Mouse (Mus musculus) MEL (cell line): ENCODE measurements around the gene Tekt2. TPM values are rescaled to one million over a fixed set of nuclear protein-coding genes. Genes with fewer than 3 reads are reported as not detected.

Source experiments
- DNase-seq: peaks from one replicate; pipeline ENCODE4 v3.0.0; 2011; ENCODE audit warnings: low read depth, low spot score
- H3K27ac ChIP-seq: 2 replicates; pipeline ENCODE4 v1.5.1; 2012; ENCODE audit warnings: low read depth, mild to moderate bottlenecking, control low read depth, low read length, moderate library complexity; ENCODE audit not compliant: control insufficient read depth
- H3K27me3 ChIP-seq, 2 experiments: fragments of 150-350 bp in 1 of 2; sonication (generic) in 1 of 2; 2 replicates each; pipeline ENCODE4 v1.6.1; 2012; ENCODE audit warnings: low read length in 2 of 2, mild to moderate bottlenecking in 2 of 2, improper control_type of control experiment in 1 of 2, moderate library complexity in 1 of 2; ENCODE audit not compliant: insufficient read depth in 2 of 2, control insufficient read depth in 1 of 2
- H3K36me3 ChIP-seq, 2 experiments: 2 replicates each; pipeline ENCODE4 v1.6.1; 2012 to 2014; ENCODE audit warnings: low read length in 2 of 2, improper control_type of control experiment in 1 of 2, inconsistent platforms in 1 of 2, mild to moderate bottlenecking in 1 of 2; ENCODE audit not compliant: insufficient read depth in 2 of 2, control insufficient read depth in 1 of 2
- H3K4me1 ChIP-seq, 2 experiments: fragments of 150-350 bp in 1 of 2; sonication (generic) in 1 of 2; 2 replicates each; pipeline ENCODE4 v1.6.1; 2012; ENCODE audit warnings: low read length in 2 of 2, improper control_type of control experiment in 1 of 2, mild to moderate bottlenecking in 1 of 2; ENCODE audit not compliant: insufficient read depth in 2 of 2, control insufficient read depth in 1 of 2
- H3K4me3 ChIP-seq, 2 experiments: fragments of 150-350 bp in 1 of 2; sonication (generic) in 1 of 2; 2 replicates each; pipeline ENCODE4 v1.5.1; 2012; ENCODE audit warnings: low read depth in 2 of 2, low read length in 2 of 2, mild to moderate bottlenecking in 2 of 2, moderate library complexity in 2 of 2, control low read depth in 1 of 2, improper control_type of control experiment in 1 of 2; ENCODE audit not compliant: control insufficient read depth in 1 of 2, insufficient read depth in 1 of 2
- H3K79me2 ChIP-seq: 2 replicates; pipeline ENCODE4 v1.6.1; 2012; ENCODE audit warnings: mild to moderate bottlenecking, low read length, moderate library complexity; ENCODE audit not compliant: control insufficient read depth, poor library complexity, insufficient read depth
- H3K9ac ChIP-seq: 2 replicates; pipeline ENCODE4 v1.6.1; 2012; ENCODE audit warnings: low read depth, mild to moderate bottlenecking, control low read depth, low read length, moderate library complexity; ENCODE audit not compliant: control insufficient read depth, poor library complexity, severe bottlenecking
- H3K9me3 ChIP-seq: fragments of 150-350 bp; sonication (generic); replicated peaks from 2 replicates; pipeline ENCODE4 v1.6.1; 2012; ENCODE audit warnings: mild to moderate bottlenecking, low read length, improper control_type of control experiment, moderate library complexity; ENCODE audit not compliant: insufficient read depth
- BHLHE40 ChIP-seq: IDR thresholded peaks from 2 replicates; pipeline ENCODE4 v1.6.1; 2012; ENCODE audit warnings: low read depth, mild to moderate bottlenecking, inconsistent platforms, low read length, improper control_type of control experiment, borderline replicate concordance
- CHD1 ChIP-seq: IDR thresholded peaks from 2 replicates; pipeline ENCODE4 v1.6.1; 2012; ENCODE audit warnings: low read depth, mild to moderate bottlenecking, inconsistent platforms, low read length, improper control_type of control experiment
- CTCF ChIP-seq, 3 experiments: IDR thresholded peaks in 2 of 3; conservative IDR thresholded peaks in 1 of 3; 2 replicates each; pipeline ENCODE4 v1.5.1; 2011 to 2012; ENCODE audit warnings: low read length in 3 of 3, low read depth in 2 of 3, mild to moderate bottlenecking in 2 of 3, improper control_type of control experiment in 1 of 3, inconsistent platforms in 1 of 3, mixed read lengths in 1 of 3, moderate library complexity in 1 of 3; ENCODE audit not compliant: control insufficient read depth in 1 of 3, insufficient read depth in 1 of 3, poor library complexity in 1 of 3, severe bottlenecking in 1 of 3
- ELF1 ChIP-seq: IDR thresholded peaks from 2 replicates; pipeline ENCODE4 v1.6.1; 2014; ENCODE audit warnings: low read depth, mild to moderate bottlenecking, inconsistent platforms, low read length, improper control_type of control experiment, moderate library complexity
- EP300 ChIP-seq, 2 experiments: IDR thresholded peaks; 2 replicates each; pipeline ENCODE4 v1.6.1; 2011; ENCODE audit warnings: improper control_type of control experiment in 2 of 2, low read length in 2 of 2, low read depth in 1 of 2, mild to moderate bottlenecking in 1 of 2
- GATA1 ChIP-seq: IDR thresholded peaks from 2 replicates; pipeline ENCODE4 v1.6.1; 2011; ENCODE audit warnings: low read depth, low read length, improper control_type of control experiment
- HCFC1 ChIP-seq: IDR thresholded peaks from 2 replicates; pipeline ENCODE4 v1.6.1; 2012; ENCODE audit warnings: low read depth, mild to moderate bottlenecking, inconsistent platforms, low read length, improper control_type of control experiment, moderate library complexity
- JUND ChIP-seq: IDR thresholded peaks from 2 replicates; pipeline ENCODE4 v1.6.1; 2011; ENCODE audit warnings: low read depth, mild to moderate bottlenecking, improper control_type of control experiment, low read length
- KAT2A ChIP-seq: conservative IDR thresholded peaks from 2 replicates; pipeline ENCODE4 v1.6.1; 2012; ENCODE audit warnings: low read depth, low read length, improper control_type of control experiment, inconsistent platforms
- MAZ ChIP-seq: IDR thresholded peaks from 2 replicates; pipeline ENCODE4 v1.6.1; 2012; ENCODE audit warnings: low read depth, mild to moderate bottlenecking, inconsistent platforms, low read length, improper control_type of control experiment
- MXI1 ChIP-seq: IDR thresholded peaks from 2 replicates; pipeline ENCODE4 v1.6.1; 2011; ENCODE audit warnings: mild to moderate bottlenecking, low read depth, low read length, improper control_type of control experiment
- MYB ChIP-seq: IDR thresholded peaks from 2 replicates; pipeline ENCODE4 v1.6.1; 2011; ENCODE audit warnings: mild to moderate bottlenecking, low read depth, low read length, improper control_type of control experiment
- MYC ChIP-seq: IDR thresholded peaks from 2 replicates; pipeline ENCODE4 v1.6.1; 2011; ENCODE audit warnings: low read depth, mild to moderate bottlenecking, low read length, improper control_type of control experiment, moderate library complexity
- NRF1 ChIP-seq: IDR thresholded peaks from 2 replicates; pipeline ENCODE4 v1.6.1; 2014; ENCODE audit warnings: low read depth, mild to moderate bottlenecking, inconsistent platforms, low read length, improper control_type of control experiment, moderate library complexity; ENCODE audit not compliant: poor library complexity, insufficient read depth, severe bottlenecking
- POLR2AphosphoS5 ChIP-seq: IDR thresholded peaks from 2 replicates; pipeline ENCODE4 v1.6.1; 2012; ENCODE audit warnings: low read depth, borderline replicate concordance, mild to moderate bottlenecking, inconsistent platforms, low read length, moderate library complexity, mixed read lengths
- RCOR1 ChIP-seq: IDR thresholded peaks from 2 replicates; pipeline ENCODE4 v1.6.1; 2012; ENCODE audit warnings: low read depth, mild to moderate bottlenecking, inconsistent platforms, low read length, improper control_type of control experiment
- SIN3A ChIP-seq: IDR thresholded peaks from 2 replicates; pipeline ENCODE4 v1.6.1; 2012; ENCODE audit warnings: low read length, improper control_type of control experiment, inconsistent platforms
- SMC3 ChIP-seq: IDR thresholded peaks from 2 replicates; pipeline ENCODE4 v1.6.1; 2011; ENCODE audit warnings: low read depth, low read length, improper control_type of control experiment
- TBP ChIP-seq: IDR thresholded peaks from 2 replicates; pipeline ENCODE4 v1.8.0; 2011; ENCODE audit warnings: low read depth, low read length, improper control_type of control experiment
- TCF12 ChIP-seq: IDR thresholded peaks from 2 replicates; pipeline ENCODE4 v1.6.1; 2014; ENCODE audit warnings: low read depth, mild to moderate bottlenecking, inconsistent platforms, low read length, improper control_type of control experiment, moderate library complexity
- UBTF ChIP-seq: IDR thresholded peaks from 2 replicates; pipeline ENCODE4 v1.6.1; 2012; ENCODE audit warnings: low read depth, mild to moderate bottlenecking, inconsistent platforms, low read length, improper control_type of control experiment, moderate library complexity, borderline replicate concordance; ENCODE audit not compliant: insufficient read depth
- USF1 ChIP-seq: IDR thresholded peaks from 2 replicates; pipeline ENCODE4 v1.6.1; 2014; ENCODE audit warnings: low read depth, mild to moderate bottlenecking, inconsistent platforms, low read length, improper control_type of control experiment, moderate library complexity
- USF2 ChIP-seq, 2 experiments: IDR thresholded peaks; 2 replicates each; pipeline ENCODE4 v1.6.1; 2011 to 2012; ENCODE audit warnings: improper control_type of control experiment in 2 of 2, low read length in 2 of 2, borderline replicate concordance in 1 of 2, inconsistent platforms in 1 of 2, low read depth in 1 of 2, mild to moderate bottlenecking in 1 of 2; ENCODE audit not compliant: insufficient read depth in 1 of 2
- polyA plus RNA-seq, 2 experiments: library from polyadenylated mRNA; stranded (reverse) in 1 of 2; unstranded in 1 of 2; fragments of >175 nt in 1 of 2; fragments of >200 nt in 1 of 2; gene quantifications; 2 replicates each; pipeline versions ENCODE4 v1.2.1 to v1.2.4; 2012; ENCODE audit warnings: low replicate concordance in 2 of 2, low read depth in 1 of 2; ENCODE audit not compliant: insufficient read length in 2 of 2, insufficient read depth in 1 of 2, missing spikeins in 1 of 2
- total RNA-seq: library from RNA; depleted of rRNA; stranded (reverse); fragments of 300-350 nt; gene quantifications from 2 replicates; pipeline ENCODE4 v1.2.3, GENCODE M21; 2012

Gene Tekt2
- total and polyA plus RNA-seq, 3 experiments = 0.25 TPM; not detected in 2

GRCm38 (mm10) chr4:126301584-126302309 is 23.7 kb downstream of the Tekt2 start:
- Histone ChIP-seq H3K27me3 (no peaks in the 10 kb centered on the region), H3K4me3 (no peak overlapping the region), H3K9ac (no peak overlapping the region), H3K4me1 (no peaks in the 10 kb centered on the region), H3K27ac (no peak overlapping the region), H3K79me2 (no peaks in the 10 kb centered on the region), H3K9me3 (no peaks in the 10 kb centered on the region), H3K36me3 (no peaks in the 10 kb centered on the region)
- no peak for DNase-seq
- no peak for TF ChIP-seq SMC3
- no peak for TF ChIP-seq GATA1
- TF ChIP-seq USF1 = no peak
- TF ChIP-seq JUND = no peak
- no peak for TF ChIP-seq NRF1
- TF ChIP-seq MAZ = no peak
- no peak for TF ChIP-seq CTCF (IDR thresholded peaks at IDR 0.05 in 2 of 3, conservative IDR thresholded peaks at IDR 0.05 in 1 of 3; ENCODE audit: control insufficient read depth in 1 of 3, insufficient read depth in 1 of 3, low read depth in 2 of 3, low read length in 3 of 3, poor library complexity in 1 of 3, severe bottlenecking in 1 of 3)
- no peak for TF ChIP-seq USF2 (IDR thresholded peaks at IDR 0.05; ENCODE audit: borderline replicate concordance in 1 of 2, insufficient read depth in 1 of 2, low read depth in 1 of 2, low read length in 2 of 2)
- no peak for TF ChIP-seq ELF1
- TF ChIP-seq HCFC1 = no peak
- no peak for TF ChIP-seq KAT2A
- TF ChIP-seq BHLHE40 = no peak
- no peak for TF ChIP-seq SIN3A

GRCm38 (mm10) chr4:126300916-126301583 is 24.4 kb downstream of the Tekt2 start:
- no peak for DNase-seq
- Histone ChIP-seq H3K79me2 (no peaks in the 10 kb centered on the region), H3K36me3 (no peaks in the 10 kb centered on the region), H3K9ac (no peak overlapping the region), H3K27me3 (no peaks in the 10 kb centered on the region), H3K4me3 (no peak overlapping the region), H3K27ac (no peak overlapping the region), H3K4me1 (no peaks in the 10 kb centered on the region), H3K9me3 (no peaks in the 10 kb centered on the region)
- no peak for TF ChIP-seq POLR2AphosphoS5
- TF ChIP-seq MXI1 = no peak
- TF ChIP-seq GATA1 = no peak
- no peak for TF ChIP-seq EP300 (IDR thresholded peaks at IDR 0.05; ENCODE audit: low read depth in 1 of 2, low read length in 2 of 2)
- TF ChIP-seq MYB = no peak
- TF ChIP-seq MYC = no peak
- TF ChIP-seq TBP = no peak
- no peak for TF ChIP-seq SIN3A
- no peak for TF ChIP-seq UBTF
- TF ChIP-seq RCOR1 = no peak
- no peak for TF ChIP-seq CHD1
- TF ChIP-seq CTCF (IDR thresholded peaks at IDR 0.05 in 2 of 3, conservative IDR thresholded peaks at IDR 0.05 in 1 of 3; ENCODE audit: control insufficient read depth in 1 of 3, insufficient read depth in 1 of 3, low read depth in 2 of 3, low read length in 3 of 3, poor library complexity in 1 of 3, severe bottlenecking in 1 of 3) = no peak
- no peak for TF ChIP-seq SMC3
- no peak for TF ChIP-seq MAZ
- TF ChIP-seq TCF12 = no peak
